Mouse (Mus musculus) hindbrain, embryonic 13.5 days (tissue): ENCODE measurements at regions not wholly inside any gene's neighbourhood (a gene's known extent, or its start where the extent isn't known, plus 50 kb on each side); places are given as distances from the start of the nearest gene placed in this dataset.

Experiments used
- ATAC-seq: fragments of 200-750 bp; cut with Nextera tagmentation; 2 replicates; pipeline ENCODE4 v1.8.0; 2017; ENCODE audit warnings: moderate TSS enrichment; ENCODE audit not compliant: low FRiP score
- H3K27ac ChIP-seq: fragments of 300-500 bp; sonication (generic); 2 replicates; pipeline ENCODE4 v1.5.1; 2015; ENCODE audit warnings: inconsistent platforms, mild to moderate bottlenecking, moderate library complexity
- H3K27me3 ChIP-seq: fragments of 300-500 bp; sonication (generic); 2 replicates; pipeline ENCODE4 v1.6.1; 2015; ENCODE audit warnings: mild to moderate bottlenecking, inconsistent platforms
- H3K36me3 ChIP-seq: fragments of 300-500 bp; sonication (generic); 2 replicates; pipeline ENCODE4 v1.6.1; 2015; ENCODE audit warnings: mild to moderate bottlenecking, inconsistent platforms
- H3K4me1 ChIP-seq: fragments of 300-500 bp; sonication (generic); replicated peaks from 2 replicates; pipeline ENCODE4 v1.6.1; 2015; ENCODE audit warnings: inconsistent platforms
- H3K4me2 ChIP-seq: fragments of 300-500 bp; sonication (generic); 2 replicates; pipeline ENCODE4 v1.6.1; 2015; ENCODE audit warnings: inconsistent platforms, mild to moderate bottlenecking, moderate library complexity
- H3K4me3 ChIP-seq: fragments of 300-500 bp; sonication (generic); 2 replicates; pipeline ENCODE4 v1.5.1; 2015; ENCODE audit warnings: mild to moderate bottlenecking, inconsistent platforms
- H3K9ac ChIP-seq: fragments of 300-500 bp; sonication (generic); 2 replicates; pipeline ENCODE4 v1.6.1; 2015; ENCODE audit warnings: mild to moderate bottlenecking, inconsistent platforms
- H3K9me3 ChIP-seq: fragments of 300-500 bp; sonication (generic); 2 replicates; pipeline ENCODE4 v1.6.1; 2016; ENCODE audit warnings: inconsistent platforms
- WGBS: fragments of 180-500 bp; shearing (Covaris S2); methylation state at CpG from one replicate; pipeline ENCODE4 v1.1.7; 2015; 5-methylcytosine and 5-hydroxymethylcytosine counted together

GRCm38 (mm10) chr7:88544393-88544792 is 114.3 kb downstream of the Rab38 start:
- H3K9me3 ChIP-seq: no peaks in the 10 kb centered on the region
- H3K4me1 ChIP-seq: peaks cover 6% of the 10 kb centered on the region; the same call in 1 of the 2 replicates
- no peak overlapping the region for H3K4me2 ChIP-seq
- H3K27ac ChIP-seq: no peak overlapping the region
- WGBS: 12% methylated on average over 4 of the region's 4 CpGs
- no peaks in the 10 kb centered on the region for H3K27me3 ChIP-seq
- H3K4me3 ChIP-seq: no peak overlapping the region
- peak; percentile 93 for ATAC-seq
- no peaks in the 10 kb centered on the region for H3K36me3 ChIP-seq
- no peak overlapping the region for H3K9ac ChIP-seq

- H3K9me3 ChIP-seq: no peaks in the 10 kb centered on the region
- ATAC-seq: peak; percentile 28; the same call in 1 of the 2 replicates
- no peak overlapping the region for H3K27ac ChIP-seq
Observed at GRCm38 (mm10) chr7:88544976-88545654, 115.0 kb downstream of the Rab38 start.

GRCm38 (mm10) chr7:88575073-88575472 is 145.0 kb downstream of the Rab38 start:
- no peak for ATAC-seq
- 87% methylated on average over 1 of the region's 1 CpGs for WGBS

More at GRCm38 (mm10) chr7:88544976-88545654, 115.0 kb downstream of the Rab38 start:
- H3K4me2 ChIP-seq: no peak overlapping the region
- no peak overlapping the region for H3K4me3 ChIP-seq
- H3K9ac ChIP-seq: no peak overlapping the region
- H3K4me1 ChIP-seq: peaks cover 6% of the 10 kb centered on the region; the same call in 1 of the 2 replicates
- WGBS: 36% methylated on average over 5 of the region's 5 CpGs
- H3K36me3 ChIP-seq: no peaks in the 10 kb centered on the region
- H3K27me3 ChIP-seq: no peaks in the 10 kb centered on the region

GRCm38 (mm10) chr7:88600781-88601180 is 170.7 kb downstream of the Rab38 start:
- Histone ChIP-seq H3K27me3 (no peaks in the 10 kb centered on the region), H3K9me3 (no peaks in the 10 kb centered on the region), H3K9ac (no peak overlapping the region), H3K4me3 (no peak overlapping the region), H3K27ac (no peak overlapping the region), H3K4me1 (no peaks in the 10 kb centered on the region), H3K4me2 (no peak overlapping the region), H3K36me3 (no peaks in the 10 kb centered on the region)
- 92% methylated on average over 1 of the region's 1 CpGs for WGBS
- ATAC-seq: no peak

More at GRCm38 (mm10) chr7:88575073-88575472, 145.0 kb downstream of the Rab38 start:
- no peaks in the 10 kb centered on the region for H3K4me1 ChIP-seq
- H3K9me3 ChIP-seq: no peaks in the 10 kb centered on the region
- no peaks in the 10 kb centered on the region for H3K36me3 ChIP-seq
- H3K27me3 ChIP-seq: no peaks in the 10 kb centered on the region
- no peak overlapping the region for H3K9ac ChIP-seq
- H3K4me3 ChIP-seq: no peak overlapping the region
- no peak overlapping the region for H3K4me2 ChIP-seq
- H3K27ac ChIP-seq: no peak overlapping the region
